In the genomic region with DNA sequence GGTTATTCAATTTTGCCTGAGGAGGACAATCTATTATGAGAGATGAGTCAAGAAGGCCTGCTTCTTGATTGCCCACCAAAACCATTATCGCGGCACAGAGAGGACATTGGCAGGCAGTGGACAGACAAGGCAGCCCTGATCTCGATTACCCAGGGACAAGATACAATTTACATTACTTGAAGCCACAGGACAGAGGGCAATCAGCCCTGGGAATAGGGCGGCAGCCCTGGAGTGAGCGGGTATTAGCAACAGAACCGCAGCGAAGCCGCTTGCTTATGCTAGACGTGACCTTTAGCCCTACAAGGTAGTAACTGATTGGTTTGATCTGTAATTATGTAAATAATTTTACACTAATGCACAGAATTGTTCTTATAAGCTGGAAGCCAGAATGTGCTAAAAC, we compare ENCODE assay signal across 18 mouse cellular contexts.
"Had no signal": no experiment of that assay in that cellular context is flagged by ENCODE, and none has a peak within 500 bp of the region (broad histone marks: within the 10 kb centered on the region; RNA-seq: fewer than 3 reads in every experiment).

No protein-coding gene starts in this region.

- H3K36me3 ChIP-seq: liver, embryonic 13.5 days; midbrain, embryonic 12.5 days; neural tube, embryonic 12.5 days; neural tube, embryonic 15.5 days; stomach, embryonic 15.5 days had no signal

- H3K9me3 ChIP-seq: liver, embryonic 13.5 days; midbrain, embryonic 12.5 days; neural tube, embryonic 12.5 days; neural tube, embryonic 15.5 days; stomach, embryonic 15.5 days had no signal

- H3K9ac ChIP-seq: liver, embryonic 13.5 days; midbrain, embryonic 12.5 days; neural tube, embryonic 12.5 days; neural tube, embryonic 15.5 days; stomach, embryonic 15.5 days had no signal

- DNase-seq: kidney, adult 2 months; kidney, postnatal 25 days; layer of hippocampus, adult 9-11 months; liver, embryonic 13.5 days; lung, adult 2 months; lung, postnatal 14 days; lung, postnatal 4 days; right cerebral cortex, adult 18-20 months; right cerebral cortex, postnatal 14 days; right cerebral cortex, postnatal 4 days; thymus, postnatal 25 days had no signal

- ATAC-seq: intestine, postnatal 0 days had no signal

- H3K4me2 ChIP-seq: liver, embryonic 13.5 days; midbrain, embryonic 12.5 days; neural tube, embryonic 12.5 days; neural tube, embryonic 15.5 days had no signal

- H3K27ac ChIP-seq: kidney, postnatal 0 days; layer of hippocampus, adult 2 months; liver, embryonic 13.5 days; midbrain, embryonic 12.5 days; neural tube, embryonic 12.5 days; neural tube, embryonic 15.5 days; stomach, embryonic 15.5 days had no signal

- H3K4me1 ChIP-seq: liver, embryonic 13.5 days; midbrain, embryonic 12.5 days; neural tube, embryonic 12.5 days; neural tube, embryonic 15.5 days; stomach, embryonic 15.5 days had no signal

- H3K27me3 ChIP-seq: liver, embryonic 13.5 days; midbrain, embryonic 12.5 days; neural tube, embryonic 12.5 days; neural tube, embryonic 15.5 days; stomach, embryonic 15.5 days had no signal

- H3K4me3 ChIP-seq: layer of hippocampus, adult 2 months; liver, embryonic 13.5 days; midbrain, embryonic 12.5 days; neural tube, embryonic 12.5 days; neural tube, embryonic 15.5 days had no signal
